Mouse (Mus musculus) stomach, embryonic 14.5 days (tissue): ENCODE results near the gene Ccdc114. TPM values are rescaled to one million over a fixed set of nuclear protein-coding genes. Genes with fewer than 3 reads are reported as not detected.
"Not testable (repeated sequence)": the region's sequence is repeated elsewhere in the genome, so short reads cannot be mapped to it uniquely, and the experiment has no call there.

Source experiments
- ATAC-seq: fragments of 200-750 bp; cut with Nextera tagmentation; 2 replicates; pipeline ENCODE4 v1.8.0; 2017; ENCODE audit warnings: low read depth, moderate TSS enrichment; ENCODE audit not compliant: insufficient number of reproducible peaks, insufficient read depth, low FRiP score
- H3K27ac ChIP-seq: fragments of 300-500 bp; sonication (generic); 2 replicates; pipeline ENCODE4 v1.5.1; 2014; ENCODE audit warnings: mild to moderate bottlenecking, low read length, moderate library complexity, mixed read lengths
- H3K27me3 ChIP-seq: fragments of 300-500 bp; sonication (generic); 2 replicates; pipeline ENCODE4 v1.6.1; 2014; ENCODE audit warnings: low read length, control low read depth, mixed read lengths; ENCODE audit not compliant: control insufficient read depth, insufficient read depth
- H3K36me3 ChIP-seq: fragments of 300-500 bp; sonication (generic); 2 replicates; pipeline ENCODE4 v1.6.1; 2014; ENCODE audit warnings: mild to moderate bottlenecking, control low read depth, low read length, moderate library complexity, mixed read lengths; ENCODE audit not compliant: control insufficient read depth, insufficient read depth
- H3K4me1 ChIP-seq: fragments of 300-500 bp; sonication (generic); 2 replicates; pipeline ENCODE4 v1.6.1; 2014; ENCODE audit warnings: low read length, control low read depth, mixed read lengths; ENCODE audit not compliant: control insufficient read depth, insufficient read depth
- H3K4me2 ChIP-seq: fragments of 300-500 bp; sonication (generic); replicated peaks from 2 replicates; pipeline ENCODE4 v1.6.1; 2014; ENCODE audit warnings: low read depth, low read length, control low read depth
- H3K4me3 ChIP-seq: fragments of 300-500 bp; sonication (generic); 2 replicates; pipeline ENCODE4 v1.5.1; 2014; ENCODE audit warnings: low read depth, low read length, control low read depth
- H3K9ac ChIP-seq: fragments of 300-500 bp; sonication (generic); replicated peaks from 2 replicates; pipeline ENCODE4 v1.6.1; 2014; ENCODE audit warnings: low read depth, mild to moderate bottlenecking, control low read depth, low read length, moderate library complexity, mixed read lengths
- H3K9me3 ChIP-seq: fragments of 300-500 bp; sonication (generic); 2 replicates; pipeline ENCODE4 v1.6.1; 2016; ENCODE audit warnings: low read depth, low read length, control low read depth; ENCODE audit not compliant: control insufficient read depth
- WGBS: fragments of 180-500 bp; shearing (Covaris S2); extraction: QIAGEN DNeasy Blood & Tissue Kit; methylation state at CpG from one replicate; pipeline ENCODE4 v1.1.7; 2014; 5-methylcytosine and 5-hydroxymethylcytosine counted together
- polyA plus RNA-seq: library from polyadenylated mRNA; unstranded; fragments of >200 nt; fragmentation: Nextera tagmentation; extraction: Ambion mirVana; gene quantifications from 2 replicates; pipeline ENCODE4 v1.2.1, GENCODE M21; 2014

Ccdc114 gene
- polyA plus RNA-seq, 1 experiment from 2014 or later, result 3.4 TPM

GRCm38 (mm10) chr7:45896517-45897257, 27.2 kb upstream of the Ccdc114 start, which contains the start of the genes Syngr4 and Tmem143:
Gene Syngr4, minus strand, starts transcription at chr7:45896714.
Gene Tmem143, plus strand, starts transcription at chr7:45896941.
- Histone ChIP-seq H3K4me2 (peak within 1 kb of the TSS; percentile 94), H3K9ac (peak within 1 kb of the TSS; percentile 49), H3K4me3 (peak within 1 kb of the TSS; percentile 50), H3K27me3 (no peaks in the 10 kb centered on the region), H3K9me3 (no peaks in the 10 kb centered on the region), H3K4me1 (peaks cover 9% of the 10 kb centered on the region; the same call in 1 of the 2 replicates), H3K27ac (peak within 1 kb of the TSS; percentile 78), H3K36me3 (no peaks in the 10 kb centered on the region)
- WGBS, result 1% methylated on average over 40 of the region's 40 CpGs
- ATAC-seq, result peak; percentile 87

- Histone ChIP-seq H3K4me2 (peak overlapping the region; percentile 94), H3K9ac (peak overlapping the region; percentile 49), H3K4me1 (peaks cover 9% of the 10 kb centered on the region; the same call in 1 of the 2 replicates), H3K4me3 (peak overlapping the region; percentile 50), H3K27ac (peak overlapping the region; percentile 78), H3K27me3 (no peaks in the 10 kb centered on the region), H3K9me3 (no peaks in the 10 kb centered on the region), H3K36me3 (no peaks in the 10 kb centered on the region)
- 2% methylated on average over 19 of the region's 19 CpGs for WGBS
- ATAC-seq, result peak; percentile 64
Observed at GRCm38 (mm10) chr7:45897258-45897757, 26.6 kb upstream of the Ccdc114 start.

- not testable (repeated sequence) for H3K9ac ChIP-seq, H3K9me3 ChIP-seq, H3K27ac ChIP-seq, H3K27me3 ChIP-seq, ATAC-seq, H3K4me3 ChIP-seq, H3K4me1 ChIP-seq, H3K36me3 ChIP-seq, H3K4me2 ChIP-seq
- 52% methylated on average over 4 of the region's 4 CpGs for WGBS
Observed at GRCm38 (mm10) chr7:45898125-45898524, 25.7 kb upstream of the Ccdc114 start.

- no peak; the same call in 1 of the 2 replicates for ATAC-seq
Observed at GRCm38 (mm10) chr7:45901562-45901961, 22.3 kb upstream of the Ccdc114 start.

GRCm38 (mm10) chr7:45902481-45903002, 21.3 kb upstream of the Ccdc114 start:
- ATAC-seq, result no peak
- Histone ChIP-seq H3K9ac (no peak overlapping the region), H3K36me3 (no peaks in the 10 kb centered on the region), H3K9me3 (no peaks in the 10 kb centered on the region), H3K4me1 (peaks cover 4% of the 10 kb centered on the region; the same call in 1 of the 2 replicates), H3K4me3 (no peak overlapping the region), H3K4me2 (no peak overlapping the region), H3K27me3 (no peaks in the 10 kb centered on the region), H3K27ac (no peak overlapping the region)
- WGBS, result 71% methylated on average over 12 of the region's 12 CpGs

More at GRCm38 (mm10) chr7:45901562-45901961, 22.3 kb upstream of the Ccdc114 start:
- Histone ChIP-seq H3K9ac (no peak overlapping the region), H3K4me2 (no peak overlapping the region), H3K4me3 (no peak overlapping the region), H3K4me1 (peaks cover 9% of the 10 kb centered on the region; the same call in 1 of the 2 replicates), H3K9me3 (no peaks in the 10 kb centered on the region), H3K27ac (no peak overlapping the region), H3K27me3 (no peaks in the 10 kb centered on the region), H3K36me3 (no peaks in the 10 kb centered on the region)
- WGBS, result 50% methylated on average over 5 of the region's 5 CpGs

GRCm38 (mm10) chr7:45906622-45907021, 17.2 kb upstream of the Ccdc114 start:
- ATAC-seq, result no peak
- H3K36me3 ChIP-seq, result no peaks in the 10 kb centered on the region
- 87% methylated on average over 9 of the region's 9 CpGs for WGBS

GRCm38 (mm10) chr7:45908384-45908783, 15.5 kb upstream of the Ccdc114 start:
- ATAC-seq, result no peak

More at GRCm38 (mm10) chr7:45906622-45907021, 17.2 kb upstream of the Ccdc114 start:
- Histone ChIP-seq H3K4me1 (no peaks in the 10 kb centered on the region), H3K4me2 (no peak overlapping the region), H3K9ac (no peak overlapping the region), H3K27ac (no peak overlapping the region), H3K9me3 (no peaks in the 10 kb centered on the region), H3K27me3 (no peaks in the 10 kb centered on the region), H3K4me3 (no peak overlapping the region)

GRCm38 (mm10) chr7:45909145-45909544, 14.7 kb upstream of the Ccdc114 start:
- H3K9ac ChIP-seq, result no peak overlapping the region
- H3K36me3 ChIP-seq, result no peaks in the 10 kb centered on the region
- H3K4me2 ChIP-seq, result no peak overlapping the region
- 94% methylated on average over 16 of the region's 16 CpGs for WGBS
- no peak overlapping the region for H3K4me3 ChIP-seq
- H3K27me3 ChIP-seq, result no peaks in the 10 kb centered on the region
- ATAC-seq, result no peak
- no peak overlapping the region for H3K27ac ChIP-seq
- no peaks in the 10 kb centered on the region for H3K4me1 ChIP-seq
- no peaks in the 10 kb centered on the region for H3K9me3 ChIP-seq

More at GRCm38 (mm10) chr7:45908384-45908783, 15.5 kb upstream of the Ccdc114 start:
- Histone ChIP-seq H3K27me3 (no peaks in the 10 kb centered on the region), H3K27ac (no peak overlapping the region), H3K4me3 (no peak overlapping the region), H3K36me3 (no peaks in the 10 kb centered on the region), H3K9ac (no peak overlapping the region), H3K4me2 (no peak overlapping the region), H3K4me1 (no peaks in the 10 kb centered on the region), H3K9me3 (no peaks in the 10 kb centered on the region)
